Mouse (Mus musculus) heart, embryonic 10.5 days (tissue): Measurements from ENCODE around the gene Nol10. TPM values are rescaled to one million over a fixed set of nuclear protein-coding genes. Genes with fewer than 3 reads are reported as not detected.

ENCODE experiments used
- DNase-seq: peaks from one replicate; pipeline ENCODE4 v3.0.0-alpha.2; 2017; ENCODE audit warnings: low spot score
- H3K27ac ChIP-seq: fragments of 300-500 bp; sonication (generic); 2 replicates; pipeline ENCODE4 v1.5.1; 2016; ENCODE audit warnings: mild to moderate bottlenecking
- H3K27me3 ChIP-seq: fragments of 300-500 bp; sonication (generic); 2 replicates; pipeline ENCODE4 v1.6.1; 2016; ENCODE audit warnings: mild to moderate bottlenecking; ENCODE audit not compliant: poor library complexity, insufficient read depth, severe bottlenecking
- H3K36me3 ChIP-seq: fragments of 300-500 bp; sonication (generic); 2 replicates; pipeline ENCODE4 v1.6.1; 2016; ENCODE audit warnings: mild to moderate bottlenecking, moderate library complexity
- H3K4me1 ChIP-seq: fragments of 300-500 bp; sonication (generic); 2 replicates; pipeline ENCODE4 v1.6.1; 2016; ENCODE audit warnings: mild to moderate bottlenecking
- H3K4me3 ChIP-seq: fragments of 300-500 bp; sonication (generic); 2 replicates; pipeline ENCODE4 v1.5.1; 2016; ENCODE audit warnings: mild to moderate bottlenecking, moderate library complexity
- H3K9me3 ChIP-seq: fragments of 300-500 bp; sonication (generic); 2 replicates; pipeline ENCODE4 v1.6.1; 2016; ENCODE audit warnings: mild to moderate bottlenecking, moderate library complexity
- WGBS: fragments of 180-500 bp; shearing (Covaris S2); methylation state at CpG from one replicate; pipeline ENCODE4 v1.1.7; 2016; 5-methylcytosine and 5-hydroxymethylcytosine counted together
- microRNA-seq: library from miRNA; unstranded; fragments of <30 nt; microRNA quantifications from one replicate; pipeline ENCODE4, GENCODE M21; 2017
- polyA plus RNA-seq: library from polyadenylated mRNA; unstranded; fragments of >200 nt; fragmentation: Nextera tagmentation; extraction: Ambion mirVana; gene quantifications from 2 replicates; pipeline ENCODE4 v1.2.1, GENCODE M21; 2016

Nol10 gene
- polyA plus RNA-seq, 1 experiment from 2014 or later: 25.6 TPM

DNA sequence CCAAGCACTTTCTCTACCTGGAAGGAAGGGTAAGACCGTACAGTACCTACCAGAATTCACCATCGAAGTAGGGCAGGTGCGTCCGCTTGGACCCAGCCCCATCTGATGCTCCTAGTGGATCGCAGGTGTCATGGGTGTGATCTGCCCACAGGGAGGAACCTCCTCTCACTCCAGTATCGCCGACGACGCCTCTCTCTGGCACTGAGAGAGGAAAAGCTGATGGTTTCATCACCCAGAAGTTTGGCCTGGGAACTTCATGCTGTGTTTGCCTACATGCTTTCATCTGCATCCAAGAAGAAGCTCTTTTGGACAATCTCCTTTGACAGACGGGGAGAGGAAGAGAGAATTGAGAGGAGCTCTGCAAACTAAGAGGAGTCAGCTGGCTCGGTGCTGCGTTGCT lies 129.9 kb downstream of the Nol10 start:
- no peak for DNase-seq
- no peak overlapping the region for H3K27ac ChIP-seq
- 81% methylated on average over 12 of the region's 12 CpGs for WGBS
- H3K9me3 ChIP-seq: no peaks in the 10 kb centered on the region
- peaks cover 5% of the 10 kb centered on the region; the same call in 1 of the 2 replicates for H3K27me3 ChIP-seq
- no peak overlapping the region for H3K4me3 ChIP-seq
- H3K4me1 ChIP-seq: no peaks in the 10 kb centered on the region
- H3K36me3 ChIP-seq: no peaks in the 10 kb centered on the region

- no peak for DNase-seq
- 72% methylated on average over 2 of the region's 2 CpGs for whole genome bisulfite sequencing
- no peak overlapping the region for H3K4me3 ChIP-seq
- no peaks in the 10 kb centered on the region; the same call in 1 of the 2 replicates for H3K27me3 ChIP-seq
- no peak overlapping the region for H3K27ac ChIP-seq
- no peaks in the 10 kb centered on the region for H3K9me3 ChIP-seq
- H3K4me1 ChIP-seq: 0 out of 2 replicates have a peak, but pooled peaks cover under 1% of the 10 kb centered on the region
- no peaks in the 10 kb centered on the region for H3K36me3 ChIP-seq
These were observed 130.6 kb downstream of the Nol10 start for GRCm38 (mm10) chr12:17478856-17479255.

Small RNA genes within 50 kb of the gene (microRNA-seq; reads per million reads assigned to microRNA genes)
- gene Mir3066: 21.5 reads per million, percentile 33 among the genes with 10 or more reads in this experiment

Other genes with a start within 250 kb of the Nol10 start
- 0.85 and 1.1 TPM in 2 replicates for gene Kcnf1, start 171.6 kb upstream of the Nol10 start, polyA plus RNA-seq
- gene Pdia6, start 81.9 kb upstream of the Nol10 start, polyA plus RNA-seq: 595 and 738 TPM in 2 replicates
- 0.43 and 0.69 TPM in 2 replicates for gene Atp6v1c2, start 19.1 kb upstream of the Nol10 start, polyA plus RNA-seq
- gene Odc1, start 196.3 kb downstream of the Nol10 start, polyA plus RNA-seq: 173 and 235 TPM in 2 replicates